Mouse (Mus musculus): Measurements from ENCODE around the gene Rpl24.
A peak's percentile ranks its signal among the peaks of the same experiment; 100 is the strongest.

Gene Rpl24

DNA sequence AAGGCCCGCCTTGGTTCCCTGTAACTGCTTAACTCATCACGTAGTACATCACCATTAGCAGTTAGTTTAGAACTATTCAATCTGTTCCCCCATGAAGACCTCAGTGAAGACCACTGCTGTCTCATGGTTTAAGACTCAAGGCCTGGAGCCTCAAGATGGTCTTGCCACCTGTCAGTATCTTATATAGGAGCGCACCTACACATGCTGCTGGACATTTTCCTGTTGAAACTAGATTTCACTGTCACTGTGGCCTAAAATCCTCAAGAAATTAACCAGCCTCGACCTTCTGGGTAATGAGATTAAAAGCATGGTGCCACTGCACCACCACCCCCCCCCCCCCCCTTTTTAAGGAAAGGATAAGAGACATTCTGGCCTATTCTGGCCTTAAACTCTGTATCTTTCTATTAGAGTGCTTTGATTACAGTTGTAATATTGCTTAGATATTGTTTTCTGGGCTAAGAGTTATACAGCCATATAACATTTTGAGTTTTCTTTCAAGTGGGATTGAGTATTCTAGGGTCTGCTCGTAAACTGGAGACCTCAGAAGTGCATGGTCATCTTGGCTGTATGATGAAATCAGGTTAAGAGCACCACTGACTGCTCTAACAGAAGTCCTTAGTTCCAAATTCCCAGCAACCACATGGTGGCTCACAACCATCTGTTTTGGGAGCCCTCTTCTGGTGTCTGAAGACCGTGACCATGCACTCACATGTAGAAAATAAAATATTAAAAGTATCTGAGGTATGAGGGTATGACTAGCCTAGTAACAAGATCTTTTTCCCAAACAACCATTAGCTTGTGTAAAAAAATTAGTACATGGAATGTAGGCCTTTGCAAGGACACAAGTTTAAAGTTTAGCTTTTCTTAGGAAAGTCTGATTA is 5.9 kb downstream of the Rpl24 start:
- DNase-seq (ENCODE audit: low spot score in 2 of 2): no peak

DNA sequence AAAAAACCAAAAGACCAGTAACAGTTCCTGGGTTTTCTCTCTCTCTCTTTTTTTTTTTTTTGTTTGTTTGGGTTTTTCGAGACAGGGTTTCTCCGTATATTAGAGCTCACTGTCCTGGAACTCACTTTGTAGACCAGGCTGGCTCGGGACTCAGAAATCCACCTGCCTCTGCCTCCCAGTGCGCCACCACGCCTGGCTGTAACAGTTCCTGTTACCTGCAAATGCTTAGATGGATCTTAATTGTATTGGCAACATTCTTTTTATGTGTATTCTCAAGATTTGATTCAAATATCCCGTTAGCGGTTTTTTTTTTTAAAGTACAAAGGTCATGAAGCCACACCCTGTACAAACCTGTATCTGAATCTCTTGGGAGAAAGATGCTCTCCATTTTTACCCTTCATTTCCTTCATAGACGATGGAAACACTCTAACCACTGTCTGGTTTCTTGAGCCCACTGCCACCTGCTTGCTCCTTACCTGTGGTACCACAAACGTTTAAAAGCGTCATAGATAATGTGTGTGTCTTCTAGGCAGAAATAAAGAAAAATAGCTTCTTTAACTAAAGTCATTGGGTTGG is 6.6 kb downstream of the Rpl24 start:
- DNase-seq (ENCODE audit: low spot score in 2 of 2): no peak

DNA sequence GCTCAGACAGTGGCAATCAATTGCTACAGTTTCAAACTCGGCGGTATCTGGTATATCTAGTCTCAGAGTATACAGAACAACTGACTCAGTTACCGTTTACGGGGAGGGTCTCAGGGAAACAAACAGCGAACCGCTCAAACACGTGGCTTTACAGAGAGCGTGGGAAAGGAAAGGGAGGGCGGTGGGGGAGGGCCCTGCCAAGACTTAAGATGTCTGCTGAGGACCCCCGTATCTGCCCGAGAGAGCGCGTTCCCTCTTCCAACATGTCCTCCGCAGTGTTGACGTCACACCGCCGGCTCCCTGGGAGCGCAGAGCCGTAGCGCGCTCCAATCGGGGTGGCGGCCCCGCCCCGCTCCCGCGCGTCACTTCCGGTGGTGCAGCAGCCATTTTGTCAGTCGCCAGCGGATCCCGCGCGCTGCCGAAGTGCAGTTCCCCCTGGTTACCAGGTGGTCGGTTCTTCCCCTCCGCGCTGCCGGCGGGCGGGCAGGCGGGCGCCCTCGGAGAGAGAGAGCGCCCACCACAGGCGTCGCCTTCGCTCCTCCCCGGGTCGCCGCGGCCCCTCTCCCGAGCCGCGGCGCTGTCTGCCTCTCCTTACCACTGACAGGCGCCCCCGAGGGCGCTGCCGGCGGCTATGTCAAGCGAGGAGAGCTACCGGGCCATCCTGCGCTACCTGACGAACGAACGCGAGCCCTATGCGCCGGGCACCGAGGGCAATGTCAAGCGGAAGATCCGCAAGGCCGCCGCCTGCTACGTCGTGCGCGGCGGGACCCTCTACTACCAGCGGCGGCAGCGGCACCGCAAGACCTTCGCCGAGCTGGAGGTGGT is 7.6 kb downstream of the Rpl24 start, which contains the start of gene Zbtb11:
Gene Zbtb11 (plus strand): TSS at position 453 of the 825 bp plus-strand sequence.
- peak; percentile 99 for DNase-seq (ENCODE audit: low spot score in 2 of 2)

DNA sequence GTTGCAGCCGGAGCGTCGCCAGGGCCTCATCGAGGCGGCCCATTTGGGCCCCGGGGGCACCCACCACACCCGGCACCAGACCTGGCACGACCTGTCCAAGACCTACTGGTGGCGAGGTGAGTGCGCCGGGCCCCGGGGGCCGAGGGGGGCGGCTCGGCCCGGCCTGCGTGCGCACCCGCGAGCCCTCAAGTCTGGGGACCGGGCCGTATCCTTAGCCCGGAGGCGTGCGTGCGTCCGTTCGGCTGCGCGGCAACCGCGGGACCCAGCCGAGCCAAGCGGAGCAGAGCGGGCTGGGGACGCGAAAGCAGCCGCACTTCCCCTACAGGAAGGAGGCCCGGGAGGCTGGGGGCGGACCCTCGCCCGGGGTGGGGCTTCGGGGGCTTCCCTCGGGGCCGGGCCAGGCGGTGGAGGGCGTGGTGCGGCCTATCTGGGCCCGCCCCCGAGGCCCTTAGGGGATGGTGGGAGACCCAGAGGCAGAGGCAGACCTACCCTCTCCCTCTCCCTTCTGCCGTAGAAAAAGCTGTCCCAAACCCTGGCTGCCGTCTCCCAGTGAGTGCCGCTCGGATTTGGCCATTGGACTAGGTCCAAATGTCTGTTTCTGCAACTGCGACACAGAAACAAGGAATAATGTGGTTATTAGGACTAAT is 8.3 kb downstream of the Rpl24 start:
- peak; percentile 86 to 92 for DNase-seq (ENCODE audit: low spot score in 2 of 2)

DNA sequence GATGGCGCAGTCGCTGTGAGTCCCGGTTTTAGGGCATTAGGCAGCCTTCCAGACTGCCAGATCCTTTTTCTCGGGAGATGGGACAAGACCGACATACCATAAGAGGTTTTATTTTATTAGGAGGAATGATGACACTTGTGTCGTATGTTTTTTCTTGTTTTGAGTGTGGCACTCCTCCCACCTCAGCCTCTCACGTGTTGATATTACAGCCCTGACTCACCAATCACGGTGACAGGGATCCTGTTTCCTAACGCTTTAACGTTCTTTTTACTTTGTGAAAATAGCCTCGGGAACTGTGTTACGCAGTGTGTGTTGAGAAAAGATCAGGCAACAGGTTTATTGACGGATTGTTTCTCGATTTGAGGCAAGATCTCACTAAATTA is 8.8 kb downstream of the Rpl24 start:
- DNase-seq (ENCODE audit: low spot score in 2 of 2): peak in 1 of 2 experiments; percentile 55

DNA sequence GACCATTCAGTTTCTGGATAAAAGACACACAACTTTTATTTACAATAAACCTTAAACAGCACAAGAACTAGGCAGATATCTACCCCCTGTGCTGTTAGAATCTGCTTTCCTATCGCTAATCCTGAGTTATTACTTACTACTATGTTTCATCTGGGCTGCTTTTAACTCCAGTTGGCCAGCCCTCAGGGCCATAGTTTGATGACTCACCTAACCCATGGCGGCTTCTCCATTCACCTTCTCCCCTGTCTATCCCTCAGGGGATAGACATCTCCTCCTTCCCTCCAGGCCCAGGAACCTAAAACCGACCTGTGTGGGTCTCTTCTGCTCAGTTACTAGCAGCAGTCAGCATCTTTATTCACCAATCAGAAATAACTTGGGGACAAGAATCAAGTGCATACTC is 19.9 kb downstream of the Rpl24 start:
- DNase-seq (ENCODE audit: low spot score in 2 of 2): no peak

DNA sequence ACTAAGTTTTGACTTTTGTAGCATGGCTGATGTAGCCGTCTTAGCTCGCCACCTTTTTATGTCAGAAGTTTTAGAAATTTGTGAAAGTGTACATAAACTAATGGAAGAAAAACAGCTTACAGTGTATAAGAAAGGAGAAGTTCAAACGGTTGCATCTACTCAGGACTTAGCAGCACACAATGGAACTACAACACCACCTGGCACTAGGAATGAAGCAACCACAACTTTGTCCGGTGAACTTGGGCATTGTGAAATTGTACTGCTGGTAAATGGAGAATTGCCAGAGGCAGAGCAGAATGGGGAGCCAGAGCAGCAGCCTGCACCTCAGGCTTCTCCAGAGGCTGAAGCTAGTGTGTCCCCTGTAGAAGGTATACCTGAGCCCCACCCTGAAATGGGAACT is 24.2 kb downstream of the Rpl24 start:
- no peak for DNase-seq (ENCODE audit: low spot score in 2 of 2)

DNA sequence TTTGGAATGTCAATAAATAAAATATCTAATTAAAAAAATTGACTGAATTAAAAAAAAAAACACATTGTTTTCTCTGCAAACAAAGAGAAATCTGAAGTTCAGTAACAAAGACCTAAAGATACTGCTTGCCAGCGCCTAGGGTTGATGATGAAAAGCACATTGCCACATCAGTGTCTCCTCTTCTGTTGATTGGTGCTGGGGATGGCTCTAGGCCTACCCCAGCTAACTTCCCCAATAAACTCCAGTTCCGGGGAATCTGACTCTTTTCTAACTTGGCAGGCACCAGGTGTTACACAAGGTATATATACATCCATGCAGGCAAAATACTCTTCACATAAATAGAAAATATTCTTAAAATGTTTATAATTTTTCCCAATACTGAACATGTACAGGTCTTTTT is 28.2 kb downstream of the Rpl24 start:
- DNase-seq (ENCODE audit: low spot score in 2 of 2): no peak

DNA sequence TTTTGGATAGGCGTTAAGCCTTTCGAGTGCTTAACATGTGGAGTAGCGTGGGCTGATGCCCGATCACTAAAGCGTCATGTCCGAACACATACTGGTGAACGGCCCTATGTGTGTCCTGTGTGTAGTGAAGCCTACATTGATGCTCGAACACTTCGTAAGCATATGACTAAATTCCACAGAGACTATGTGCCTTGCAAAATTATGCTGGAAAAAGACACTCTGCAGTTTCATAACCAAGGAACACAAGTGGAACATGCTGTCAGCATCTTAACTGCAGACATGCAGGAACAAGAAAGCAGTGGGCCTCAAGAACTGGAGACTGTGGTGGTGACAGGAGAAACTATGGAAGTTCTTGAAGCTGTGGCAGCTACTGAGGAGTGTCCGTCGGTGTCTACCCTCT is 40.7 kb downstream of the Rpl24 start:
- no peak for DNase-seq (ENCODE audit: low spot score in 2 of 2)

DNA sequence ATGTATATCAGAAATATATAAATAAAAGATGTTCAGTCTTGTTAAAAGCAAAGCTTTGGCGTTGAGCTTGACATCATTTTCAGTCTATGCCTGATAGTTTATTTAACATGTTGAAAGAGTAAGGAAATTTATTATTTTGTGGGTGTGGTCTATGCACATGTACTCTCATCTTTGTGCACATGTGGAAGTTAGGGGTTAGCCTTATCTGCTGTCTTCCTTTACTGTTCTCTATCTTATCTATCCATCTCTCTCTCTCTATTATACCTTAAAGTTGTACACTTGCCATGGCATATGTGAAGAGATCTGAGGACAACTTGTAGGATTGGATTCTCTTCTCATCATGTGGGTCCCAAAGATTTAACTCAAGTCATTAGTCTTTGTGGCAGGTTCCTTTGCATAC is 42.8 kb downstream of the Rpl24 start:
- DNase-seq (ENCODE audit: low spot score in 2 of 2): no peak

DNA sequence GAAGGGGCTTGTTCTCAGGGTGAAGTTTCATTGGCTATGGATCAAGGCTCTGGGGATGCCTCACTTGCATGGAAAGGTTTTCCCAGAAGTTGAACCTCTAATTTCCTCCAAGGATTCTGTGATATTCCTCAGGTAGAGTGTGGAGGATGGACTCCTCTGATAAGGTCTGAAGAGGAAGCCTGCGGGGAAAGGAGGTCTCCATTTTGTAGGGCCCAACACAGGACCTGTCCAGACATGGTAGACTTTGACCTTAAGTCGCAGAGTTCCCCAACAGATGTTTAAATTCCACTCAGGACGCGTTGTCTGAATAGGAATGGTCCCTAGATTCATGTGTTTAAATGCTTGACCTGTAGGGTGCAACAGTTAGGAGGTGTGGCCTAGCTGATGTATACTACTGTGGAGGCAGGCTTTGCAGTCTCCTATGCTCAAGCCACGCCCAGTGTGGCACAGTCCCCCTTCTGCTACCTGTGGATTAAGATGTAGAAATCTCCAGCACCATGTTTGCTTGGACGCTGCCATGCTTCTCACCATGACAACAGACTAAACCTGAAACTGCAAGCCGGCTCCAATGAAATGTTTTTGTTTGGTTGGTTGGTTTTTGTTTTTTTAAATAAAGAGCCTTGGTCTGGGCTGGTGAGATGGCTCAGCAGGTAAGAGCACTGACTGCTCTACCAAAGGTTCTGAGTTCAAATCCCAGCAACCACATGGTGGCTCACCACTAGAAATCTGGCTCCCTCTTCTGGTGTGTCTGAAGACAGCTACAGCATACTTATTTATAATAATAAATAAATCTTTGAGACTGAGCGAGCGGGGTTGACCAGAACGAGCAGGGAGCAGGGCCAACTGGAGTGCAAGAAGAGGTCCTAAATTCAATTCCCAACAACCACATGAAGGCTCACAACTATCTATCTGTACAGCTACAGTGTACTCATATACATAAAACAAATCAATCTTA is 47.0 kb downstream of the Rpl24 start:
- no peak for DNase-seq (ENCODE audit: low spot score in 2 of 2)

DNA sequence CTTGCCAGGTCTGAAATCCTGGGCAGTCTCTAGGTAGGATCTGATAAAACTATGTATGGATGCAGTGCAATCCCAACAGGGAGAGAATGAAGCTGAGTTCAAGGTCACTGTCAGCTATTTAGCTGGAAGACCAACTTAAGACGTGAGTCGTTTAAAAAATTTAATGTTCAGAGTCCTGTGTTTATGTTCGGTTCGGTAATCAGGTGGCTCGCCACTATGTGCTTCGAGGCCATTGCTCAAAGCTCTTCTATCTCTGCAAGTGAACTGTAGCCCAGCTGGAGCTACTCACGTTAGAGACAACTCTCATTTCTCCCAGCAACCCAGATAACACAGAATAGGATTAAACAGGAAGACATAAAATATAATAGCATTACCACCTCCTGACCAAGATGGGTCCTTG is 48.0 kb downstream of the Rpl24 start:
- DNase-seq (ENCODE audit: low spot score in 2 of 2): no peak

DNA sequence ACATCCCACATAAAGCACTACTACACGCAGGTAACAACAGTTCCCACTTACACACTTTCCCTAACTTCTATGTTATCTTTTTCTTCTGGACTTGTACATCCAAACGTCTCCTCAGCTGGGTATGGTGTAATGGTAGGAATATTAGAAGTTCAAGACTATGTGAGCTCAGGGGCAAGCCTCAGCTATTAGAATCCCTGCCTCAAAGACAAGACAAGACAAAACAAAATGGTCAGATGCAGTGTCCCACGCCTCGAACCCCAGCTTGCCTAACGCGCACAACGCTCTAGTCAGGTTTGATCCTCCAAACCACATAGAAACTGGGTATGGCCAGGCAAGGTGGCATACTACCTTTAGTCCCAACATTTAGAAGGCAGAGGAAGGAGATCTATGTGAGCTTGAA is 53.6 kb downstream of the Rpl24 start:
- DNase-seq (ENCODE audit: low spot score in 2 of 2): no peak
